Mouse (Mus musculus): ENCODE measurements around the gene Gm49358.

- TF ChIP-seq CTCF (IDR thresholded peaks at IDR 0.05; ENCODE audit: borderline replicate concordance, insufficient read depth, low read depth, low read length) (no peak), POLR2A (IDR thresholded peaks at IDR 0.05; ENCODE audit: borderline replicate concordance, insufficient read depth, low read length) (no peak)
Observed at GRCm38 (mm10) chr10:86758211-86758610, 5.6 kb upstream of the Gm49358 start.
